Mouse (Mus musculus) testis, postnatal 10 days (tissue): Measurements from ENCODE around the gene Tomm70a.

ENCODE experiments used
- DNase-seq: peaks from one replicate; pipeline ENCODE4 v3.0.0; 2021; ENCODE audit warnings: low spot score

The Tomm70a gene

DNA sequence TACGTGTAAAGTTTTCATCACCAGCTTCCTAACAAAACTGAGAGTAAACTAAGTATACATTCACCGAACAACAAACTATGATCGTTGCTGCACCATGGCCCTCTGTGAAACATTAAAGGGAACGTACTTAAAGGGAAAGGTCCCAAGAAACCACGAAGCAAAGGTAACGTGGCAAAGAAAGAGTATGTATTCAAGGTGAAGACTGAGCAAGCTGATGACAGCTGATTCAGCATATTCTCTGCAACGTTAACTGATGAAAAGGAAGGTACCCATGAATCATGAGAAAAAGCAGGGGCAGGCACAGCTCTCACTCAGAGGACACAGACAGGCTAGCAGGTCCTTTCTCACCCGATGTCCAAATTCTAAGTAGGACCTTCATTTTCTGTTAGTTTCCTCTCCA is 68.9 kb downstream of the Tomm70a start:
- DNase-seq = no peak

- DNase-seq = no peak
These were observed 69.7 kb downstream of the Tomm70a start for GRCm38 (mm10) chr16:57191214-57191613.

GRCm38 (mm10) chr16:57196590-57196989 is 75.1 kb downstream of the Tomm70a start:
- DNase-seq = no peak

DNA sequence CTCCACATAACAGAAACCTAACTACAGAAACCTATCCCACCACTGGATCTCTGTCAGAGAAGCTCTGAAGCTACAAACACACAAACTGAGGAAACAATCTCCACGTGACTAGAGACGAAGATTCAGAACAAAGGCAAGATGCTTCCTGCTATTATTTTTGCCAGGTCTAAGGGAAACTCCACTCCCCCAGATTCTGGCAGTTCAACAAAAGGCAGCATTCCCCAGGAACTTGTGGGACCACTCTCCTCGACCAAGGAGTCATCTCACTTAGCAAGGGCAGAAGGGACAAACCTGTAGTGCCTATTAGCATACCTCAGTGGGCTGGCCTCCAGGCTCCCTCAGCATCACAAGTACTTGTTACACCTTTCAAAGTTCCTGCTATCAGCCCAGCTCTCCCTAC is 75.8 kb downstream of the Tomm70a start:
- no peak for DNase-seq
